Mouse (Mus musculus) lung, postnatal 0 days (tissue): ENCODE measurements around the gene Ltb4r1.

ENCODE experiments used
- CTCF ChIP-seq: IDR thresholded peaks from 2 replicates; pipeline ENCODE4 v1.5.1; 2016; ENCODE audit warnings: antibody characterized with exemption, mild to moderate bottlenecking
- EP300 ChIP-seq: IDR thresholded peaks from 2 replicates; pipeline ENCODE4 v1.6.1; 2016; ENCODE audit warnings: antibody characterized with exemption, mild to moderate bottlenecking, control low read depth

DNA sequence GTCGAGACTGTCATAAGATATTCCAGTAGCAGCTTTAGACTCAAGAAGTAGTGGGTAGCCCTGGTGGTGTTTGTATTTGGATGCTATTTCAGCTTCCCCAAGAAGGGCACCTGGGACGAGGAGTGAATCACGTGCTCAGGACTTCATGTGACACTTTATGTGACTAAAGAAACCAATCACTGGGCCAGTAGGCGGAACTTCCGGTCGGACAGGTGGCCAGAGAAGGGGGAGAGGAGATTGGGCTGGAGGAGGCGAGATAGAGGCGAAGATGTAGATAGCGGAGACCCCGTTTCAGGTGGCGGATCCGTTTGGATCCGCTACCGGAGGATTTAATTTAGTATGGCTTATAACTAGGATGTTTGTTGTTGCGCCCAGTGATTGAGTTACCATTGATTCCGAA lies 49.1 kb downstream of the Ltb4r1 start:
- TF ChIP-seq CTCF (no peak), EP300 (no peak)
